Mouse (Mus musculus) hindbrain, embryonic 14.5 days (tissue): ENCODE results near the gene Pitpnm1. TPM values are rescaled to one million over a fixed set of nuclear protein-coding genes. Genes with fewer than 3 reads are reported as not detected.

Experiments
- ATAC-seq: fragments of 200-750 bp; cut with Nextera tagmentation; 2 replicates; pipeline ENCODE4 v1.8.0; 2017; ENCODE audit warnings: moderate number of reproducible peaks, mild to moderate bottlenecking, moderate TSS enrichment, moderate library complexity; ENCODE audit not compliant: low FRiP score
- DNase-seq: peaks from one replicate; pipeline ENCODE4 v3.0.0-alpha.2; 2015; ENCODE audit warnings: low spot score
- H3K27ac ChIP-seq: fragments of 300-500 bp; sonication (generic); 2 replicates; pipeline ENCODE4 v1.5.1; 2014; ENCODE audit warnings: mild to moderate bottlenecking, moderate library complexity
- H3K27me3 ChIP-seq: fragments of 300-500 bp; sonication (generic); 2 replicates; pipeline ENCODE4 v1.6.1; 2014; ENCODE audit warnings: mild to moderate bottlenecking, low read length, mixed read lengths; ENCODE audit not compliant: control insufficient read depth, insufficient read depth
- H3K36me3 ChIP-seq: fragments of 300-500 bp; sonication (generic); replicated peaks from 2 replicates; pipeline ENCODE4 v1.6.1; 2014; ENCODE audit not compliant: control insufficient read depth, insufficient read depth
- H3K4me1 ChIP-seq: fragments of 300-500 bp; sonication (generic); replicated peaks from 2 replicates; pipeline ENCODE4 v1.6.1; 2014; ENCODE audit warnings: antibody characterized with exemption, low read length, mixed read lengths; ENCODE audit not compliant: control insufficient read depth, insufficient read depth
- H3K4me2 ChIP-seq: fragments of 300-500 bp; sonication (generic); replicated peaks from 2 replicates; pipeline ENCODE4 v1.6.1; 2014; ENCODE audit warnings: mild to moderate bottlenecking, moderate library complexity
- H3K4me3 ChIP-seq: fragments of 300-500 bp; sonication (generic); replicated peaks from 2 replicates; pipeline ENCODE4 v1.5.1; 2014; ENCODE audit warnings: mild to moderate bottlenecking, low read length
- H3K9ac ChIP-seq: fragments of 300-500 bp; sonication (generic); 2 replicates; pipeline ENCODE4 v1.6.1; 2014
- H3K9me3 ChIP-seq: fragments of 300-500 bp; sonication (generic); 2 replicates; pipeline ENCODE4 v1.6.1; 2016; ENCODE audit warnings: low read length; ENCODE audit not compliant: control insufficient read depth
- WGBS: fragments of 180-500 bp; shearing (Covaris S2); extraction: QIAGEN DNeasy Blood & Tissue Kit; methylation state at CpG from one replicate; pipeline ENCODE4 v1.1.7; 2014; 5-methylcytosine and 5-hydroxymethylcytosine counted together
- polyA plus RNA-seq: library from polyadenylated mRNA; unstranded; fragments of >200 nt; fragmentation: Nextera tagmentation; extraction: Ambion mirVana; gene quantifications from 2 replicates; pipeline ENCODE4 v1.2.1, GENCODE M21; 2014

The Pitpnm1 gene
- polyA plus RNA-seq, 1 experiment from 2014 or later, result 70.0 TPM

GRCm38 (mm10) chr19:4151488-4151860, 51.7 kb downstream of the Pitpnm1 start:
- Histone ChIP-seq H3K36me3 (peaks cover 42% of the 10 kb centered on the region), H3K4me1 (peaks cover 14% of the 10 kb centered on the region), H3K27me3 (no peaks in the 10 kb centered on the region), H3K9ac (no peak overlapping the region), H3K27ac (no peak overlapping the region), H3K9me3 (no peaks in the 10 kb centered on the region), H3K4me3 (no peak overlapping the region), H3K4me2 (no peak overlapping the region)
- WGBS, result 90% methylated on average over 4 of the region's 5 CpGs
- DNase-seq (no peak), ATAC-seq (no peak)

GRCm38 (mm10) chr19:4151898-4152297, 52.1 kb downstream of the Pitpnm1 start:
- peaks cover 46% of the 10 kb centered on the region for H3K36me3 ChIP-seq
- no peak overlapping the region for H3K4me2 ChIP-seq
- WGBS, result 89% methylated on average over 5 of the region's 5 CpGs
- no peak overlapping the region for H3K4me3 ChIP-seq
- peaks cover 14% of the 10 kb centered on the region for H3K4me1 ChIP-seq
- no peak overlapping the region for H3K27ac ChIP-seq
- DNase-seq, result no peak
- no peak overlapping the region for H3K9ac ChIP-seq
- no peaks in the 10 kb centered on the region for H3K9me3 ChIP-seq
- no peaks in the 10 kb centered on the region for H3K27me3 ChIP-seq
- no peak for ATAC-seq

DNA sequence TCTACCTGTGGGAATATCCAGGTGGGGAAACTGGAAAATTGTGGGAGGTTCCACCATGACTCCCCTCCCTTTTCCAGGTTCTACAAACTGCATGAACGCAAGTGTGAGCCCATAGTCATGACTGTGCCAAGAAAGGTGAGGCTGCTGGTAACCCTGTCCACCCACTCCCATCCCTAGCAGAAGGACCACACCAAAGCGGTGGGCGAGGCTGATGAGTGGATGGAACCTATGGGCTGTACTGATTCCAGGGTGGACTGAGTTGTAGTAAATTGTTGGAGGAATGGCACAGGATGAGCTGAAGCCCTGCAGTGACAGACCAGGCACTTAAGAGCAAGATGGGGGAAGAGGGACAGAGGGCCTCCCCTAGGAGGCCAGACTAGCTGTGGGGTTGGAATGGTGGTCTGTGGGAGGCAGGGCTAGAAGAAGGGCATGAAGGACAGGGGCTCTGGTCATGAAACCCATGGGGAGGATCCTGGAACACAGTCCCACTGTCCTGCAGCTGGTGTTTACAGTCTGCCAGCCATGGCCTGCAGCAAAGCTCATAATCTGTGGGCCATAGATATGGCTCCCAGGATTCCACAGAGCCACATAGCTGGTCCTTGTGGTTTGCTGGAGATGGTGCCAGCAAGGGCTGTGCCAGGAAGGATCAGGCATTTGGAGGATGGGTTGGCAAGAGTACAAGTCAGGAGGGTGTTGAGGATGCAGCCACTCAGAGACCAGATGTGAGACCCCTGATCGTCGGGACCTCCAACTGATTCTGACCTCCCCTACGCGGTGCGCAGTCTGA, 52.8 kb downstream of the Pitpnm1 start:
- peaks cover 14% of the 10 kb centered on the region for H3K4me1 ChIP-seq
- H3K36me3 ChIP-seq, result peaks cover 53% of the 10 kb centered on the region
- ATAC-seq (no peak), DNase-seq (no peak)
- WGBS, result 85% methylated on average over 8 of the region's 8 CpGs
- H3K9me3 ChIP-seq, result no peaks in the 10 kb centered on the region
- H3K4me2 ChIP-seq, result no peak overlapping the region
- H3K27ac ChIP-seq, result no peak overlapping the region
- H3K27me3 ChIP-seq, result no peaks in the 10 kb centered on the region
- H3K4me3 ChIP-seq, result no peak overlapping the region
- no peak overlapping the region for H3K9ac ChIP-seq

DNA sequence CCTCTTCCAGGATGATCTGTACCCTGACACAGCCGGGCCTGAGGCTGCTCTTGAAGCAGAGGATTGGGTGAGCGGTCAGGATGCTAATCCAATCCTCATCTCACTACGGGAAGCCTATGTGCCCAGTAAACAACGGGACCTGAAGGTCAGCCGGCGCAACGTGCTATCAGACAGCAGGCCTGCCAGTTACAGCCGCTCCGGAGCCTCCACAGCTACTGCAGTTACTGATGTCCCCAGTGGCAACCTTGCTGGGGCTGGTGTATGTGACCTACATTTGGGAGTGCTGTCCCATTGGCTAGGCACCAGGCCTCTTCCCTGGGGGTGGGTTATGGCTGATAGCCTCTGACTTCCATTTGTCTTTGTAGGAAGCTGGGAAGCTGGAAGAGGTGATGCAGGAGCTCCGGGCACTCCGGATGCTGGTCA, 53.4 kb downstream of the Pitpnm1 start, which contains the start of gene Ptprcap:
Gene Ptprcap, plus strand, starts transcription at position 373 of the 423 bp plus-strand sequence.
- peaks cover 59% of the 10 kb centered on the region for H3K36me3 ChIP-seq
- H3K4me2 ChIP-seq, result no peak within 1 kb of the TSS
- H3K27ac ChIP-seq, result no peak within 1 kb of the TSS
- WGBS, result 76% methylated on average over 11 of the region's 11 CpGs
- ATAC-seq, result no peak
- no peaks in the 10 kb centered on the region for H3K27me3 ChIP-seq
- H3K9me3 ChIP-seq, result no peaks in the 10 kb centered on the region
- no peak within 1 kb of the TSS for H3K4me3 ChIP-seq
- no peak for DNase-seq
- H3K9ac ChIP-seq, result no peak within 1 kb of the TSS
- peaks cover 9% of the 10 kb centered on the region for H3K4me1 ChIP-seq

GRCm38 (mm10) chr19:4154437-4155222, 54.8 kb downstream of the Pitpnm1 start:
- no peak overlapping the region for H3K4me2 ChIP-seq
- 0 out of 2 replicates have a peak, but pooled peaks cover 1% of the 10 kb centered on the region for H3K4me1 ChIP-seq
- DNase-seq, result no peak
- WGBS, result 87% methylated on average over 10 of the region's 13 CpGs
- H3K36me3 ChIP-seq, result peaks cover 73% of the 10 kb centered on the region
- no peak overlapping the region for H3K27ac ChIP-seq
- no peak overlapping the region for H3K4me3 ChIP-seq
- H3K9ac ChIP-seq, result no peak overlapping the region
- H3K9me3 ChIP-seq, result no peaks in the 10 kb centered on the region
- H3K27me3 ChIP-seq, result no peaks in the 10 kb centered on the region
- no peak for ATAC-seq

DNA sequence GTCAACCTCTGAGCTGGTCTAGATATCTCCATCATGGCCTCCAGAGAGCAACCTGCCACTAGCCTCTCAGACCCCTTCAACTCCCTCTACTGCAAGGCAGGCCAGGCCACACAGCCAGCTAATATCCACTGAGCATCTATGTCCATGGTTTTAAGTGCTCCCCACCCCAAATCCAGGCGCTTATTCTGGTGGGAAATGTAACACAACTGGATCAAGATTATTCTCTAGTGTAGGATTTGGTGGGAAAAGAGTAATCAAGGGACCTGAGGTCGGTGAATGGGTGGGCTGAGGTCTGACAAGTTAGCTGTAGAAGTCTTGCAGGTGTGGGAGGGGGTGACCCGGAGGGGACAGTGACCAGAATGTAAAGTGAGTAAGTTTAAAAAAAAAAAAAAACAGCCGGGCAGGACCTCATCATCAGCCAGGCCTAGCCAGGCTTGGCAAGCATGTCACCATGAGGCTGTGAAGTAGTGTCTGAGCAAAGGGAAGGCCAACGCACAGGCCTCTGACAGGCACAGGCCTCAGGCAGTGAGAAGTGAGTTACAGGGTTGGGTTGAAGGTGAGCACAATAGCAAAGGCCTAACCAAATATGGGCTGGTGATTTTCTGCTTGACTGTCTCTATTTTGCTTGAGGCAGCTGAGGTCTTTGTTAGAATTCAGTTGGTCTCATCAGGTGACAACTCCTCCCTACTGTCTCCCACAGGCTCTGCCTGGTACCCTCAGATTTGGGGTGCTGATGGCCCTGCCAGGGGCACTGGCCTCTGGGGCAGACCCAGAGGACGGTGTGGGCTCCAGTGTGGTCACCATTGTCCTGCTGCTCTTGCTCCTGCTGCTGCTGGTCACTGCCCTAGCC, 55.6 kb downstream of the Pitpnm1 start:
- Histone ChIP-seq H3K36me3 (peaks cover 76% of the 10 kb centered on the region), H3K4me3 (no peak overlapping the region), H3K9ac (no peak overlapping the region), H3K4me1 (no peaks in the 10 kb centered on the region), H3K27ac (no peak overlapping the region), H3K27me3 (no peaks in the 10 kb centered on the region), H3K9me3 (no peaks in the 10 kb centered on the region), H3K4me2 (no peak overlapping the region)
- no peak for ATAC-seq
- no peak for DNase-seq
- 65% methylated on average over 6 of the region's 6 CpGs for WGBS

GRCm38 (mm10) chr19:4156073-4156579, 56.3 kb downstream of the Pitpnm1 start:
- Histone ChIP-seq H3K9ac (no peak overlapping the region), H3K9me3 (no peaks in the 10 kb centered on the region), H3K4me2 (no peak overlapping the region), H3K36me3 (peaks cover 78% of the 10 kb centered on the region), H3K27ac (no peak overlapping the region), H3K4me3 (no peak overlapping the region), H3K27me3 (no peaks in the 10 kb centered on the region), H3K4me1 (no peaks in the 10 kb centered on the region)
- no peak for ATAC-seq
- DNase-seq, result no peak
- 66% methylated on average over 20 of the region's 20 CpGs for WGBS

GRCm38 (mm10) chr19:4156771-4157170, 57.0 kb downstream of the Pitpnm1 start:
- no peak for ATAC-seq
- H3K4me2 ChIP-seq, result no peak overlapping the region

More at GRCm38 (mm10) chr19:4156771-4157170, 57.0 kb downstream of the Pitpnm1 start:
- no peak for DNase-seq
- H3K27ac ChIP-seq, result no peak overlapping the region
- peaks cover 80% of the 10 kb centered on the region for H3K36me3 ChIP-seq
- no peak overlapping the region for H3K9ac ChIP-seq
- no peaks in the 10 kb centered on the region for H3K9me3 ChIP-seq
- no peaks in the 10 kb centered on the region for H3K4me1 ChIP-seq
- WGBS, result 92% methylated on average over 12 of the region's 12 CpGs
- H3K4me3 ChIP-seq, result no peak overlapping the region
- H3K27me3 ChIP-seq, result no peaks in the 10 kb centered on the region
